Mouse (Mus musculus) CD4-positive, CD25-positive, alpha-beta regulatory T cell, adult 4 months (primary cell): ENCODE results near the gene Gpr37l1. TPM values are rescaled to one million over a fixed set of nuclear protein-coding genes. Genes with fewer than 3 reads are reported as not detected.

ENCODE experiments used
- ATAC-seq: one replicate; pipeline ENCODE4 v1.8.0; 2017
- polyA plus RNA-seq, 2 experiments: library from polyadenylated mRNA; unstranded; fragments of 100-300 nt; shearing (Covaris generic); gene quantifications; one replicate each; pipeline ENCODE4 v1.2.1; 2017

The Gpr37l1 gene
- polyA plus RNA-seq, 2 experiments from 2014 or later = not detected

DNA sequence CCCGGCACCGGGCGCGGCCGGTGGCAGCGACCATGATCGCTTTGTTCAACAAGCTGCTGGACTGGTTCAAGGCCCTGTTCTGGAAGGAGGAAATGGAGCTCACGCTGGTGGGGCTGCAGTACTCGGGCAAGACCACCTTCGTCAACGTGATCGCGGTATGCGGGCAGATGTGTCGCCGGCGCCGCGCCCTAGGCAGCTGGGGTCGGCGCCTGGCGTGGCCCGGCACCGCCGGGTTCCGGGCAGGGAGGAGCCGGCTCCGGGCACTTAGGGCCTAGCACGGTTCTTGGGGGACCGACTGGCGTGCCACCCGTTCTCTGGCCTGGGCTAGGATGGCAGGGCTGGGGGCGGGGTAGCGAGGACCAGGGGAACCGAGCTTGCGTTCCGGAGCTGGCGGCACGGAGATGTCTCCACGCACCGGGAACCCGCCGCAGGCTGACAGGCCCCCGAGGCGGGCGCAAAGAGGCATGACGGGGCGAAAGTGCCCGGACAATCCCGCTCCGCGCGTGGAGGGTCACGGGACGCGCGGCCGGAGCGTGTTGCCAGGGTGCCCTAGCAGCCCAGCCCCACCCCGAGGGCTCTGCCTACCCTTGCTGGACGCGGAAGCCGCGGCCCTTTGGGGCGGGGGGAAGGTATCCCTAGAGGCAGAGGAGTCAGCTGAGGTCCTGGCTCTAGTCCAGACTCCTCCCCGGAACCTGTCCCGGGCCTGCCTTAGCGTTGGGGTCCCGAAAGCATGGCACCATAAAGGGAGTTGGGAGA lies 20.4 kb downstream of the Gpr37l1 start:
- ATAC-seq = peak; percentile 25

DNA sequence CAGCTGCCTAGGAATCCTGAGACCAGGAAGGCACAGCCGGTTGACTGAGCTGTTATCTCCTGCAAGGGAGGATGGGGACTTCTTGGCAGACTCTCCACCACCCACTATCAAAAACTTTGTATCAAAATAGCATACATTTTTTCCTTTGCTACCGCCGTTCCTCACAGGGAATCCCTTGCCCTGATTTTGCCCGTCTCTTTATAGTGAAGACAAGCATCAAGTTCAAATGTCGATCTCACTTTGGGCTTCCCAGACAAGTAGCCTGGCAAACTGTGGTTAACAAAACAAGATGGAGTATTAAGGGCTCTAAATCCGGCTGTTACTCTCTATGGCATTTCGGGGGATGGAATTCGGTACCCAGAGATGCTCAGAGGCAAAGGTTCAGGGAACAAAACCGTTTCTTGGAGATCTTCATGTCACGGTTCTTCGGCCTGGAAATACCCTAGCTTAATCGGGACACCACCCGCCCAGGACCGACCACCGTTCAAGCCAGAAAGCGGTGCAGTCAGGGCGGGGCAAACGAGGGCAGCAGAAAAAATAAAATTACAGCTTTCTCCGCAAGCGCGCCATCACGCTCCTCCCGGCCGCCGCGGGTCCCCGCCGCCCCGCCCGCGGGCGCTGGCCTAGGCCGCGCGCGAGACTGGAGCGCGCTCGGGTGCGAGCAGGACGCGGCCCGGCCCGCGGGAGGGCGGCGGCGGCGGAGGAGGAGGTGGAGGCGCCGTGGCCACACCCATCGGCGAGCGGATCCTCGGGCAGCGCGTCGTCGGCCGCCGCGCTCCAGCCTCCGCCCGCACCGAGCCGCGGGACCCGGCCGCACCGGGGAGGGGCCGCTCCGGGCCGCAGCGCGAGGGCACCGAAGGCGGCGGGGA lies 21.2 kb downstream of the Gpr37l1 start, which contains the start of gene Arl8a:
Gene Arl8a, plus strand, starts transcription at position 748 of the 869 bp plus-strand sequence.
- ATAC-seq = peak; percentile 75

DNA sequence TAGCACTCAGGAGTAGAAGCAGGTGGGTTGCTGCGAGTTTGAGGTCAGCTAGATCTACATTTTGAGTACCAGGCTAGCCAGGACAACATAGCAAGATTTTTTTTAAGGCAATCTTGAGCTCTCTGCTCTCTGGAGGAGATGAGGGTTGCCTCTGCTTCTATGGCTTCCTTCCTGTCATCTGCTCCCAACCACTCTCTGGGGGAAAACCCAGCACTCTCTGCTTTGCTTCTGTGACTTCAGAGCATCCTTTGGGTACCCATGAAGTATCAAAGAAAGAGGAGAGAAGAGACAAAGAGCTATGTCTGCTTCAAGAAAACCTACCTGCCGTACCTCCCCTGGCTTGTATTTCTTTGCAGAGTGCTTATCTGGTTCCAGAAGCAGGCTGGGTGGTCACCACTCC lies 23.5 kb downstream of the Gpr37l1 start:
- peak; percentile 62 for ATAC-seq

DNA sequence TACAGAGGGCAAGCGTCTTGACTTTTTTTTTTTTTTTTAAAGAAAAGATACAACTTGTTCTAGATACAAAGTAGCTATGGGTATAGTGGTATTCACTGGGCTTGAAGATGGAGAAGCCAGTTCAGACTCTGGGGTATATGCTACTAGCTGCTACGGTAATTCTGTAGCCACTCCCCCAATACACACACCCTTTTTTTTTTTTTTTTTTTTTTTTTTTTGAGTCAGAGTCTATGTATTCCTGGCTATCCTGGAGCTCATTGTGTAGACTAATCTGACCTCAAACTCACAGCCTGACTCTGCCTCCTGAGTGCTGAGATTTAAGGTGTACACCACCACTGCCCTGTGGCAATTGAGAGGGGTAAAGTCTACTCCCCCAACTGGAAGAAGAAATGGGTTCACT lies 25.0 kb downstream of the Gpr37l1 start:
- ATAC-seq = no peak

DNA sequence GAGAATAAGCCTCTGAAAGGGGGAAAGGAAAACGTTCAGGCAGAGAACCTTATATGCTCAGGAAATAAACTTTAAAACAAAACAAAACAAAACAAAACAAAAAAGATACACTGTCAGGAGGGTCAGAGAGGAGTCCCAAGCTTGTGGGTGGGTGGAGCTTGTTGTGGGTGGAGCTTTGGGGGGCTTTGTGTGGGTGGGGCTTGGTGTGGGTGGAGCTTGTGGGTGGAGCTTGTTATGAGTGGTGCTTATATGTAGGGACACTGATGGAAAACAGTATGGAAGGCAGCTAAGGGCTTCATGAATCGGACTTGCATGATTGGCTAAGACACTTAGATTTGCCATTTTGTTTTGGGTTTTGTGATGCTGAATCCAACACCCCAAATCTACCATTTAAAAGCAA lies 27.6 kb downstream of the Gpr37l1 start:
- no peak for ATAC-seq

DNA sequence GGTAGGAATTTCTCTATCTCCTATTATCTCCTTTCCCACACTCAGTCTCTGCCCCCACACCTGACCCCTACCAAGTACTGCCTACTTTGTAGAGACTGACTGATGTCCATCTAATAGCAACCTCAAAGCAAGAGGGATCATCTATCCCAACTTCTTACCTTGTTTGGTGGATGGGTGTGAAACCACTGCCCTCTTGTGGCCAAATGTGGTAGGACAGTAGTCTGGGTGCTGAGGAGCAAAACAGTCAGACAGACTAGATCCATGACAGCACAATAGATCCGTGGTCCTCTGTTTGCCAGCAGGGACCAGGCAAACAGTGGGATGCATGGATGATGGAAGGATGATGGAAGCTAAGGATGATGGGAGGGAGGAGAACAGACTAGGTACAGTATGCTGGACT lies 31.0 kb downstream of the Gpr37l1 start:
- ATAC-seq = peak; percentile 26

DNA sequence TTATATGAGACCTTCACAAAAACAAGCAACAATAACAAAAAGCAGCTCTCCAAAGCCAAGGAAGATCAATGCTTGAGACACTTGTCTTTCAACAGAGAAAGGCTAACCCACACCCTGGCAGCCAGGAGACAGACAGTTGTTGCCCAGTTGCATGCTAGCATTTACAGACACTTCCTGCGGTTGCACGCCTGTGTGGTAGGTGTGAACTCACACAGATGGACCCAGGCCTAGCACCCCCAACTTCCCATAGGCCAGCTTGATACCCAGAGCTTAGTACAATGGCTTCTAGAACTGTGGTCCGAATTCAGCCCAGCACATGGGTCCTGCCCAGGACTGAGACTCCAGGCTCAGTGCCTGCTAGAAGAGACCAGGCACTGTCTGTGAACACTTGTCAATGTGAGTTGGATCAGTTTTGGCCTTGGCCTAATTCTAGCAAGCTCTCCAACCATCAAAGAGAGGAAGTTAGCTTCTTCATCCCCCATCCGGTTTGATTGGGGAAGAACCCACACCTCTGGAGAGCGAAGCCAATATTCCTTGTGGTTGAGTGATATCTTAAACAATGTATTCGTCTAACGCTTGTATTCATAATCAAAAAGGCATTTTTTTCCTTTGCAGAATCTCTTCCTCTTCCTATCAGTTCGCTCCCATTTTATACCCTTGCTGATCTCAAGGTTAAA lies 32.2 kb downstream of the Gpr37l1 start:
- no peak for ATAC-seq

DNA sequence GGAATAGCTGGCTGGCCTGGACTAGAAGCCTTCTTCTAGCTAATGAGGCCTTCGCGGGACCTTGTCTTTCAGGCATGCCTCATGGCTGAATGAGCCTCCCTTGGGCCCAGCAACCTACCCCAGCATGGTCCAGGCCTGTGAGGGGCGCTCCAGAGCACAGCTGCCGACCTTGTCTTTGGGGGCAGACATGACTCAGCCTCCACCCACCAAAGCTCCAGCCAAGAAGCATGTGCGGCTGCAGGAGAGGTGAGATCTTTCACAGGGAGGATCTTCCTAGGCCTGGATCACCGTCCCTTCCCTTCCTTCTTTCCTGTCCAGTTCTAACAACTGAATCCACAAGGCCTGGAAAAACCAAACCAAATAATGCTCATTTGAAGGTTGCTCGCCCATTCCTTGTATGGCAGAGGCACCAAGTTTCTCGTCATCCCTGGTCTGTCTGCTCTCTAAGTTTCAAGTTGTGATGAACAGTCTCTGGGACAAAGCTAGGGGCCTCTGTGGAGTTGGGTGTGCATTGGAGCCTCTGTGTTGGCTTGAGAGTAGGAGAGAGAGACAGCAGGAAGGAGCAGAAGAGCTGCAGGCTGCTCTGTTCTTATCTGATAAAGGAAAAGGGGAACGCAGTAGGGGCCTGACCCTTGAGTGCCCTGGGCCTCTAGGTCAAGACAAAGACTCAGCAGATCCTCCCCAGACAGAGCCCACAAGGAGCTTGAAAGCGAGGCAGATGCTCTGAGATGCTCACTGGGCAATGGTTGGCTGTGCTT lies 33.6 kb downstream of the Gpr37l1 start:
- no peak for ATAC-seq

DNA sequence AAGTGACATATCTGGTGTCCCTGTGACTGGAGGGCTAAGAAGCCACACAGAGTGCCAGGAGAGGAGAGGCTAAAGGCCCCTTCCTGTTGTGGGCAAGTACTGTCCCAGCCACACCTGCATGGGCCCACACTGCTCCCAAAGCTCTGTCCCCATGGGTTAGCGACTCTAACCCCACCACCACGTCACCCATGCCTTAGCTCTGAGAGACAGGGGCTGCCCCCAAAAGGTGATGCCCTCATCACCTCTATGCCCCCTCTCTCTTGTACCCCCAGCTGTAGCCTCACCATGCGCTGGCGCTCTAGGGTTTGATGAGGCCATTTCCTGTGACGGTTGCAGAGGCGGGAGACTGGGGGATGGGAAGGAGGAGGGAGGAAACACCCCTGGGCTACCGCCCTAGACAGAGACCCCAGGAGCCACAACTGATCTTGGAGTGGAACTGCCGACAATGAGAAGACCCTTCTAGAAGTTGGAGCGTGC lies 34.5 kb downstream of the Gpr37l1 start:
- peak; percentile 61 for ATAC-seq

DNA sequence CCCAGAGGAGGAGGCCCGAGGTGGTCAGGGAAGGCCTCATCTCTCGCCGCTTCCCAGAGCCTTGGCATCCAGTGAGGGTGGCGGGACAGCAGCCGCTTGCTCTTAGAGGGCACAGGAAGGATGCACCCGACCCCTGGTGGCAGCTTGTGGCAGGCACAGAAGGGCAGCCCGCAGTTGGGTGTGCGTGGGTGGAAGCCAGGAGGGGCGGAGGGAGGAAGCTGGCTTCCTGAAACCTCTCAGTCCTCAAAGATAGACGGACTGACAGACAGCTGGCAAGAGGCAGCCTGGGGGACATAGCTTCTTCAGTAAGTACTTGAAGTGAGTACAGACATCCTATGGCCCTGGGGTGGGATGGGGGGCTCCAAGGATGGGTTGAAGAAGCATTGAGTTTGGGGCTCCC lies 35.0 kb downstream of the Gpr37l1 start, which contains the start of gene Ptpn7:
Gene Ptpn7, plus strand, starts transcription at position 228 of the 400 bp plus-strand sequence.
- peak; percentile 67 for ATAC-seq

DNA sequence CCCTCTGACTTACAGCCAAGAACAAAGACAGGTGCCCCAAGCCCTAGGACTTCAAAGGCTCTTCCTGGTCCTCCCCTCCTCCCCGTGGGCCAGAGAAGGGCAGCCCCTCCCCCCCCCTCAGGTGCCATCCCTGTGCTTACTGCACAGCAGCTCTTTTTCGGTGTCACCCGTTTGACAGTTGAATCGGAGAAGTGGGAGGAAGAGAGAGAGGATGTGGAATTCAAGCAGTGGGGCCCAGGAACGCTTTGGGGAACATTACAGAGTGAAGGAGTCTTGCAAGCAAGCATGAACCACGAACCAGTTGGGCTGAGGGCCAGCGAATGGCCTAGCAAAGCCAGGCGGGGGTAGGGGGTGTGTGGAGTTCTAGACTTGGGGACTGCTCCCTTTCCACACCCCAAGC lies 35.9 kb downstream of the Gpr37l1 start:
- ATAC-seq = no peak

DNA sequence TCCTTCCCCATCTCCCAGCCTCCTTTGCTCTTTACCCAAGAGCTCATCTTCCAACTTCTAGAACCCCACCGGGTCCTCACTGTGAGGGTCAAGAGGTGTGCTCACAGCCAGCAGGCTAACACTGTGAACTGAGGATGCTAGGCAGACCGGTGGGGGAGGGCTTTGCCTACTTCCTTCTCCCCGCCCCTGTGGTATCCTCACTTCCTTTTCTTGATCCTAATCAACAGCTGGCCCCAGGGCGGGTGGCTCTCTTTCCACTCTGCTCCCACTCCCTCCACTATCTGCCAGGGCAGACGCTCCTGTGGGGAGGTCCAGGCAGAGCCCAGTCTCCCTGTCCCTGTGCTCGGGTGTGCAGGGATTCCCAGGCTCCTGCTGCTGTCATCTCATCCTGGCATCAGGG lies 36.4 kb downstream of the Gpr37l1 start:
- peak; percentile 49 for ATAC-seq

DNA sequence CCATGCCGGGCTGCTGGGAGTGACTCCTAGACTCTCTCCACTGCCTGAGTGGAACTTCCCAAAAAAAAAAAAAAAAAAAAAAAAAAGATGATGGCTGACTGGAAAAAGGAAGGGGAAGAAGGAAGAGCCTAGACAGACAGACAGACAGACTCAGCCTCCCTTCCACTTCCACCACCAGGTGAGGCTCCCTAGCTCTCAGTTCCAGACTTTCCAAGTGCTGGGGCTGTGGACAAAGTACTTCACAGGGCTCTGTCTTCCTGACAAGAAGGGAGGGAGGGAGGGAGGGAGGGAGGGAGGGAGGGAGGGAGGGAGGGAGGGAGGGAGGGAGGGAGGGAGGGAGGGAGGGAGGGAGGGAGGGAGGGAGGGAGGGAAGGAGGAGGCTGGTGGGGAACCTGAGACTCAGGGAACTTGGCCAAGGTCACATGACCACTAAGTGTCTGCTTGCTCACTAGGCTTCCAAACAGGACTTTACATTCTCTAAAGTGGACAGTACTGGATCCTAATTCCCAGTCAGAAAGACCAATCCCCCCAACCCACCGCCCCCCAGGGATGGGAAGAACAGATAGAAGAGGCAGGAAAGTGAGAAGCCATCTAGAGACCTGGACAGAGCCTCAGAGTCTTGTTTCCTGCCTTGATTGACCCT lies 37.0 kb downstream of the Gpr37l1 start:
- no peak for ATAC-seq

DNA sequence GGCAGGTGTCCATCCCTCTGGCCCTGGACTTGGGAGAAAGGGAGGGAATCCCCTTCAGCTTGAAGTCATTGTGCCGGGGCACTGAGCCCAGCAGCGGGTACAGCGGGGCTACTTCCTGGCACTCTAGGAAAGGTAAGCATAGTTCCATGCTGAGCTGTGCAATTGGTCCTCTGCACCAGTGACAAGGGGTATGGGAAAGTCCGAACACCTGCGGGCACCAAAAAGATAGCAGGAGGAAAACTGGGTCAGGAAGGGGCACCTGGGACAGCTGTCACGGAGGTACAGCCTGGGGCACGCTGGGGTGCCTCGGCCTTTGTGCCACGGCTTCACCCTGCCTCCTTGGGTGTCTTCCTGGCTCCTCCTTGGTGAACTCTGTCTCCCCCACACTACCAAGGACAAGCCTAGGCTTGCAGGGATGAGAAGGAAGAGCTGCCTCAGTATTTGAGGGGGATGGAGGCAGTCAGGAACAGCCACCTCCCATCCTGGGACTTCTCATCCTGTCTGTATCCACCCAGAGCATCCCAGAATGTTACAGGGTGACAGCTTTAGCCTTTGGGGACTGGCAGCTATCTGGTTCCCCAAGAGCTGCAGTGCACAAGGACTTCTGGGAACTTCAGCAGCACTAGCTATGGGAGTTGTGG lies 37.8 kb downstream of the Gpr37l1 start:
- ATAC-seq = no peak

DNA sequence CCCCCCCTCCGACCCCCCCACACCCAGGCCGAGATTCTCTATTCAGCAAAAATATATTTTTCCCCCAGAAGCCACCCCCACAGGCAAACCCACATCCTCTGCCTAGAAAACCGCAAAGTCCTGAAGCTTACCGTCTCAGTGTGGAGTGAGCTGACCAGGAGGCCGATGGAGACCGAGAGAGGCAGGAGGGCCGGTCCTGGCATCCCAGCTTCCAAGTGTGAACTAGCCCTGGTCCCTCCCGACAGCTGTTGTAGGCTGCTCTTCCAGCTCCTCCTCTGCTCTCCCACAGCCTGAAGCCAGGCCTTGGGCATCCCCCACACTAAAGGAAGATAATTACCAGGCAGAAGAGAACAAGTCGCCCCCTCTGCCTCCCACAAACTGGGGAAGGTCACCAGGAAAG lies 38.5 kb downstream of the Gpr37l1 start:
- no peak for ATAC-seq

DNA sequence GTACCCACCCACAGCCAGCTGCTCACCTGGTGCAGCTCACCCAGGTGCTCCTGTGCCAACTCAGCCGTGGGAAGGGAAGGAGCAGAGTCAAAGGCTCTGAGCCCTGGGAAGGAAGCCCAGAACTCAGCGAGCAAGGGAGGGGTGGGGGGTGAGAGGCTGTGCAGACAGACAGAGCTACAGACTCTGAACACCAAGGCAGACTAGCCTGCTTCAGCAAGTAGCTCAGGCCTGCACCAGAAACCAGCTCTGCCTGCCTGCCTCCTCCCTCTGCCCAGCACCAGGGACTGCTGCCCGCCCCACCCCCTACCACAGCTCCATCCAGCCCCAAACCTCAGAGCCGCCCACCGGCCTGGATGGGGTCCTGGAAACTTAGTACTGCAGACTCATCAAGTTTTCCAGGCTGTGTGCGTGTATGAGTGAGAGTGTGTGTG lies 39.5 kb downstream of the Gpr37l1 start:
- peak; percentile 7 for ATAC-seq

DNA sequence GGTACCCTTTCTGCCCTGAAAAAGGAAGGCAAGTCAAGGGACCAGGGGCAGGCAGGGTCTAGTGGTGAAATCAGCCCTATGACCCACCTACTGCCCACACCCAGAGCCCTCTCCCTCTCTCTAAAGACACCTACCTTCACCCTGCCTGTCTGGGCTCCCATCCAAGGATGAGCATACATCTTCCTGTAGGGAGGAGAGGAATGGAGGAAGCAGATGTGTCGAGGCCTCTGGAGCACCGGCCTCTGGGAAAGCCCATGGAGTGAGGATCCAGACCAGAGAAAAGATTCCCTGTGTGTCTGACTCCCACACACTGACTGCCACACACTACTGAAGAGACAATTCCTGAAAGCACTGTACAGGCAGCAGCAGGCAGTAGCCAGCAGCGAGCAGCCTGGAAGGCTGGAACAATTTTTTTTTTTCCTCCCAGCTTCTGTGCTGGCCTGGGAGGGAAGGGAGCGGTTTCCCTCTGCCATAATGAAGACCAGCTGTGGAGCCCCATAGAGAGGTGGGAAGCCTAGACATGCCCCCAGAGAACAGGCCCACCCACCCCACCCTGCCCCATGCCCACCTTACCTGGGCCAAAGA lies 40.9 kb downstream of the Gpr37l1 start:
- no peak for ATAC-seq

DNA sequence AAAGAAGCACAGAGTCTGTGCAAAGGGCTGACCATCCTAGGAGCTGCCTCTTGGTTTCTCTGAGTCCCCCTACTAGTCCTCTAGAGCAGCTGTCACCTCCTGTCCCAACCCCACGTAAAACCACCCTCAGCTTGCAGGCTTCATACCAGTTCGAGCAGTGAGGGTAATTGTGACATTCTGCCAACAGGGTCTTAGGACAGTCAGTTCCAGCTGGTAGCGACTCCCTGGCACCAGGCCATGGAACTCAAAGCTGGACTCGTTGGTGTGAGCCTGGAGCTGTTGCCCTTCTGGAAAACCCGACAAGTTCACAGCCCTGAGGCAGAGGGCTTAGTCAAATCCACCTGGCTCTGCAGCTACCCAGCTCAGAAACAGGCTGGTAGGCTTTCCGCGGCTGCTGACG lies 41.5 kb downstream of the Gpr37l1 start:
- no peak for ATAC-seq

DNA sequence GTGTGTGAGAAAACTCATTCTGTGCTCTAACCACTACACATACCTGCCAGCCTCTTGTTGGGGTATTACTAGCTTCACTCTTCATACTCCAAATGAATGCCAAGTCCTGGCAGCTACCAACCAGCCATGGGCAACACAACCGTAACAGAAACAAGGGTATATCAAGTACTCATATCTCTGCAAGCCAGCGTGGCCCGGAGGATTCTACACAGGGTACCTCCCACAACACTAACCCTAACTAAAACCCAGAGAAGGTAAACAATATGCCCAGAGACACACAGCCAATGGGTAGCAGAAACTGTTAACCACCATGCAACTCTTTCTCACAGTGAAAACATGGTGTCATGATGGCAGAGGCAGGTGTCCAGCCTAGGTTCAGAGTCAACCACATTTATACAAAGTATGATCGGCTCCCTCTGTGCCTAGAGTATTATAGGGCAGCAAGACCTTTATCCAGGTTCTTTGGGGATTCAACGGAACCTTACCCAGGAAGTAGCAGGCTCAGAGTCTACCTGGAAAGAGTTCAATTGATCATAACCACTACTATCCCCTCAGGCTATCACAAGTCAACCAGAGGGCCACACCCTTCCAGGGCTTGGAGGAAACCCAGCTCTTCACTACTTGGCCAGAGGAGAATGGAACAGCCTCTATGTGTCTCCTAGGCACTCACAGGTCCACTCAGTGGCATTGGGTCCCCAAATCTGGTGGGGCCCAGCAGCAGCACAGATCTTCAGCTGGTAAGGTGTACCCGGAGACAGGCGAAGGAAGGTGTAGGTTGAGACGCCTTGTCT lies 42.7 kb downstream of the Gpr37l1 start:
- ATAC-seq = no peak

DNA sequence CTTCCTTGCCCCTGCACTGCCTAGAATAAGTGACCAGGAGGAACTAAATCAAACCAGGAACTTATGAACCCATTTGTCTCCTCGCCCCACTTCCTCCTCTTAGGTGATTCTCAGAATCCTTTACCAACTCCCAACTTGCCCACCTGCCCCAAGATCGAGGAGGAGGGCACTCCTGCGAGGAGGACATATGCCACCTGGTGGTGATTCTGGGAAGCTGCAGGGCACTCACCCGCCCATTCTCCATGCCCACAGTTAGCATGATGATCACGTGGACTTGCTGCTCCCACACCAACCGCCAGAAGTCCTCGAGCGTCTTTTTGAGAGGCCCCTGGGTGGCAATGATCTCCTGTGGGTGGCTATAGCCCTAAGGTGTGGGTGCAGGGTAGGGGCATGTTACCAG lies 54.8 kb downstream of the Gpr37l1 start:
- ATAC-seq = peak; percentile 92
